Mouse (Mus musculus): ENCODE data around the gene Tmem207. TPM values are rescaled to one million over a fixed set of nuclear protein-coding genes. Genes with fewer than 3 reads are reported as not detected.

The Tmem207 gene
- polyA plus RNA-seq, 1 experiment from 2014 or later: 0.42 TPM

Other genes with a start within 250 kb of the Tmem207 start
- gene Cldn1, start 154.9 kb downstream of the Tmem207 start, polyA plus RNA-seq (2015; fragmentation: Nextera tagmentation; extraction: Ambion mirVana): 2.1 and 3.2 TPM in 2 replicates
- gene Cldn16, start 63.6 kb downstream of the Tmem207 start, polyA plus RNA-seq (2015; fragmentation: Nextera tagmentation; extraction: Ambion mirVana): not detected in 2 replicates
- 5.2 and 6.3 TPM in 2 replicates for gene Il1rap, start 54.9 kb upstream of the Tmem207 start, polyA plus RNA-seq (2015; fragmentation: Nextera tagmentation; extraction: Ambion mirVana)